In genomic region chr1:136136547-136136946, GRCm38 (mm10) we compare ENCODE assay signal across 8 mouse cellular contexts. TPM values are rescaled to one million over a fixed set of nuclear protein-coding genes. Genes with fewer than 3 reads are reported as not detected.
DNase-seq lines count a peak whose midpoint lies in the region; ATAC-seq and TF ChIP-seq lines count a peak whose summit lies in the region.

No protein-coding gene starts in this region.

- H3K27ac ChIP-seq in heart, embryonic 14.5 days (replicated peaks in 1 of 2; ENCODE audit: control insufficient read depth in 1 of 2, insufficient read depth in 1 of 2, low read depth in 2 of 2, low read length in 2 of 2), result no peak overlapping the region
- no peak overlapping the region for H3K27ac ChIP-seq in lung, postnatal 0 days (ENCODE audit: low read length)
- H3K27ac ChIP-seq in kidney, embryonic 14.5 days (ENCODE audit: low read depth, low read length), result no peak overlapping the region; the same call in 1 of the 2 replicates

- H3K27me3 ChIP-seq in heart, embryonic 14.5 days (ENCODE audit: control insufficient read depth, insufficient read depth, low read length), result no peaks in the 10 kb centered on the region; the same call in 1 of the 2 replicates
- peaks cover 7% of the 10 kb centered on the region; the same call in 1 of the 2 replicates for H3K27me3 ChIP-seq in lung, postnatal 0 days (replicated peaks; ENCODE audit: insufficient read depth, low read length)
- H3K27me3 ChIP-seq in kidney, embryonic 14.5 days (ENCODE audit: control insufficient read depth, insufficient read depth, low read length), result peaks cover 3% of the 10 kb centered on the region; the same call in 1 of the 2 replicates

- TF ChIP-seq EP300 in lung, postnatal 0 days (IDR thresholded peaks at IDR 0.05), result no peak

- H3K36me3 ChIP-seq in heart, embryonic 14.5 days (ENCODE audit: control insufficient read depth, insufficient read depth, low read length), result no peaks in the 10 kb centered on the region
- H3K36me3 ChIP-seq in lung, postnatal 0 days (ENCODE audit: insufficient read depth, low read length), result no peaks in the 10 kb centered on the region
- H3K36me3 ChIP-seq in kidney, embryonic 14.5 days (ENCODE audit: control insufficient read depth, insufficient read depth, low read length), result no peaks in the 10 kb centered on the region

- H3K9me3 ChIP-seq in heart, embryonic 14.5 days (ENCODE audit: control insufficient read depth, low read length), result no peaks in the 10 kb centered on the region
- no peaks in the 10 kb centered on the region for H3K9me3 ChIP-seq in lung, postnatal 0 days (ENCODE audit: low read length)
- H3K9me3 ChIP-seq in kidney, embryonic 14.5 days (ENCODE audit: control insufficient read depth, low read length), result no peaks in the 10 kb centered on the region

- ATAC-seq in CD4-positive, CD25-positive, alpha-beta regulatory T cell, adult 4 months, result no peak
- no peak for ATAC-seq in heart, embryonic 14.5 days (ENCODE audit: insufficient number of reproducible peaks, insufficient read depth, low FRiP score, low read depth)
- peak; percentile 37; the same call in 1 of the 2 replicates for ATAC-seq in lung, postnatal 0 days
- ATAC-seq in kidney, embryonic 14.5 days (ENCODE audit: low FRiP score, low TSS enrichment), result no peak

- WGBS in heart, embryonic 14.5 days, result 51% methylated on average over 4 of the region's 4 CpGs
- WGBS in lung, postnatal 0 days, result 48% methylated on average over 4 of the region's 4 CpGs
- WGBS in kidney, embryonic 14.5 days, result 43% methylated on average over 4 of the region's 4 CpGs

- no peak for TF ChIP-seq CTCF in lung, postnatal 0 days (IDR thresholded peaks at IDR 0.05)

- peaks cover 62 to 74% of the 10 kb centered on the region in 2 experiments for H3K4me1 ChIP-seq in heart, embryonic 14.5 days (ENCODE audit: control insufficient read depth in 2 of 2, insufficient read depth in 2 of 2, low read length in 2 of 2)
- H3K4me1 ChIP-seq in lung, postnatal 0 days (ENCODE audit: insufficient read depth, low read depth, low read length), result peaks cover 29% of the 10 kb centered on the region; the same call in 1 of the 2 replicates
- H3K4me1 ChIP-seq in kidney, embryonic 14.5 days (ENCODE audit: control insufficient read depth, insufficient read depth, low read length), result peaks cover 76% of the 10 kb centered on the region

- H3K9ac ChIP-seq in heart, embryonic 14.5 days (ENCODE audit: low read length), result 0 out of 2 replicates have a peak overlapping the region, but pooled peaks have one; percentile 19
- no peak overlapping the region for H3K9ac ChIP-seq in lung, postnatal 0 days (replicated peaks; ENCODE audit: low read depth)
- no peak overlapping the region for H3K9ac ChIP-seq in kidney, embryonic 14.5 days (ENCODE audit: low read depth, low read length)

- H3K4me3 ChIP-seq in heart, embryonic 14.5 days (ENCODE audit: control insufficient read depth in 1 of 2, insufficient read depth in 1 of 2, low read depth in 1 of 2, low read length in 2 of 2), result no peak overlapping the region
- no peak overlapping the region for H3K4me3 ChIP-seq in lung, postnatal 0 days (ENCODE audit: low read depth, low read length)
- no peak overlapping the region for H3K4me3 ChIP-seq in kidney, embryonic 14.5 days (ENCODE audit: low read length)

- peak; percentile 28 for DNase-seq in CD4-positive, CD25-positive, alpha-beta regulatory T cell, adult 2 months (ENCODE audit: low read depth, low spot score)
- DNase-seq in B cell, adult 2 months, result peak; percentile 40 to 48
- DNase-seq in lung, postnatal 0 days (ENCODE audit: low spot score), result no peak
- no peak for DNase-seq in layer of hippocampus, adult 9-10 months (ENCODE audit: low spot score)
- DNase-seq in frontal cortex, postnatal 14 days (ENCODE audit: low spot score in 2 of 2), result no peak

- H3K4me2 ChIP-seq in heart, embryonic 14.5 days (ENCODE audit: low read length), result no peak overlapping the region
- H3K4me2 ChIP-seq in lung, postnatal 0 days (replicated peaks; ENCODE audit: low read depth, low read length), result no peak overlapping the region
- H3K4me2 ChIP-seq in kidney, embryonic 14.5 days (replicated peaks; ENCODE audit: low read depth, low read length), result no peak overlapping the region; the same call in 1 of the 2 replicates

RNA-seq across cellular contexts. Expression of gene Kif21b, which starts 5.4 kb away (rescaled TPM):
- polyA plus RNA-seq in CD4-positive, CD25-positive, alpha-beta regulatory T cell, adult 4 months (2017; shearing (Covaris generic)), result 10 to 100 TPM; 34.7 to 38.6 TPM
- polyA plus RNA-seq in heart, embryonic 14.5 days (2014; fragmentation: Nextera tagmentation; extraction: Ambion mirVana), result 1.0 and 1.1 TPM in 2 replicates
- polyA plus RNA-seq in lung, postnatal 0 days (2015; fragmentation: Nextera tagmentation; extraction: Ambion mirVana), result 0.85 and 0.87 TPM in 2 replicates
- 3.2 and 3.3 TPM in 2 replicates for polyA plus RNA-seq in kidney, embryonic 14.5 days (2014; fragmentation: Nextera tagmentation; extraction: Ambion mirVana)

Comparison
In these comparisons a context has a peak if more than half of its experiments do, and no peak if none do; other contexts are left out.
1. DNase-seq: peak in CD4-positive, CD25-positive, alpha-beta regulatory T cell, adult 2 months (single experiment) and B cell, adult 2 months (2 of 2); none in lung, postnatal 0 days (single experiment), layer of hippocampus, adult 9-10 months (single experiment) and frontal cortex, postnatal 14 days (0 of 2).